Mouse (Mus musculus): ENCODE data around the gene Crtc3. TPM values are rescaled to one million over a fixed set of nuclear protein-coding genes. Genes with fewer than 3 reads are reported as not detected.
A peak's percentile ranks its signal among the peaks of the same experiment; 100 is the strongest.

Crtc3 gene
- polyA plus RNA-seq, 1 experiment = 27.9 TPM

- no peak for DNase-seq
- 93% methylated on average over 4 of the region's 4 CpGs for WGBS
- Histone ChIP-seq H3K4me1 (ENCODE audit: control insufficient read depth, insufficient read depth, low read length) (peaks cover 8% of the 10 kb centered on the region; the same call in 1 of the 2 replicates), H3K4me3 (replicated peaks; ENCODE audit: extremely low read depth, low read depth, low read length) (no peak overlapping the region)
- TF ChIP-seq POLR2A (IDR thresholded peaks at IDR 0.05; ENCODE audit: borderline replicate concordance, extremely low read depth, low read depth, low read length) (no peak), CTCF (IDR thresholded peaks at IDR 0.05; ENCODE audit: insufficient read depth, low read length) (no peak)
These were observed 27.6 kb downstream of the Crtc3 start for GRCm38 (mm10) chr7:80661082-80661481.

- Histone ChIP-seq H3K4me3 (replicated peaks; ENCODE audit: extremely low read depth, low read depth, low read length) (no peak overlapping the region), H3K4me1 (ENCODE audit: control insufficient read depth, insufficient read depth, low read length) (peaks cover 6% of the 10 kb centered on the region)
- WGBS = 65% methylated on average over 4 of the region's 4 CpGs
- DNase-seq = no peak
- TF ChIP-seq CTCF (IDR thresholded peaks at IDR 0.05; ENCODE audit: insufficient read depth, low read length) (no peak), POLR2A (IDR thresholded peaks at IDR 0.05; ENCODE audit: borderline replicate concordance, extremely low read depth, low read depth, low read length) (no peak)
These were observed 28.1 kb downstream of the Crtc3 start for GRCm38 (mm10) chr7:80660619-80661018.

- TF ChIP-seq CTCF (IDR thresholded peaks at IDR 0.05; ENCODE audit: insufficient read depth, low read length) (no peak), POLR2A (IDR thresholded peaks at IDR 0.05; ENCODE audit: borderline replicate concordance, extremely low read depth, low read depth, low read length) (no peak)
- Histone ChIP-seq H3K4me1 (ENCODE audit: control insufficient read depth, insufficient read depth, low read length) (peaks cover 5% of the 10 kb centered on the region), H3K4me3 (replicated peaks; ENCODE audit: extremely low read depth, low read depth, low read length) (no peak overlapping the region)
- 37% methylated on average over 8 of the region's 8 CpGs for WGBS
- no peak for DNase-seq
These were observed 30.8 kb downstream of the Crtc3 start for GRCm38 (mm10) chr7:80657896-80658295.

- TF ChIP-seq POLR2A (IDR thresholded peaks at IDR 0.05; ENCODE audit: borderline replicate concordance, extremely low read depth, low read depth, low read length) (no peak), CTCF (IDR thresholded peaks at IDR 0.05; ENCODE audit: insufficient read depth, low read length) (no peak)
- peaks cover 8% of the 10 kb centered on the region for H3K4me1 ChIP-seq (ENCODE audit: control insufficient read depth, insufficient read depth, low read length)
- no peak for DNase-seq
- WGBS = 60% methylated on average over 6 of the region's 6 CpGs
- no peak overlapping the region for H3K4me3 ChIP-seq (replicated peaks; ENCODE audit: extremely low read depth, low read depth, low read length)
These were observed 33.2 kb downstream of the Crtc3 start for GRCm38 (mm10) chr7:80655350-80656013.

- 65% methylated on average over 5 of the region's 5 CpGs for WGBS
- DNase-seq = no peak
- Histone ChIP-seq H3K4me3 (replicated peaks; ENCODE audit: extremely low read depth, low read depth, low read length) (no peak overlapping the region), H3K4me1 (ENCODE audit: control insufficient read depth, insufficient read depth, low read length) (peaks cover 8% of the 10 kb centered on the region)
- TF ChIP-seq POLR2A (IDR thresholded peaks at IDR 0.05; ENCODE audit: borderline replicate concordance, extremely low read depth, low read depth, low read length) (no peak), CTCF (IDR thresholded peaks at IDR 0.05; ENCODE audit: insufficient read depth, low read length) (no peak)
These were observed 33.8 kb downstream of the Crtc3 start for GRCm38 (mm10) chr7:80654926-80655325.

- no peak overlapping the region for H3K4me3 ChIP-seq (replicated peaks; ENCODE audit: extremely low read depth, low read depth, low read length)
- no peak for DNase-seq
- WGBS = 73% methylated on average over 7 of the region's 7 CpGs
- H3K4me1 ChIP-seq (ENCODE audit: control insufficient read depth, insufficient read depth, low read length) = peaks cover 8% of the 10 kb centered on the region
- TF ChIP-seq POLR2A (IDR thresholded peaks at IDR 0.05; ENCODE audit: borderline replicate concordance, extremely low read depth, low read depth, low read length) (no peak), CTCF (IDR thresholded peaks at IDR 0.05; ENCODE audit: insufficient read depth, low read length) (no peak)
These were observed 34.3 kb downstream of the Crtc3 start for GRCm38 (mm10) chr7:80654393-80654792.

- WGBS = 82% methylated on average over 7 of the region's 7 CpGs
- Histone ChIP-seq H3K4me1 (ENCODE audit: control insufficient read depth, insufficient read depth, low read length) (peaks cover 8% of the 10 kb centered on the region), H3K4me3 (replicated peaks; ENCODE audit: extremely low read depth, low read depth, low read length) (no peak overlapping the region)
- TF ChIP-seq CTCF (IDR thresholded peaks at IDR 0.05; ENCODE audit: insufficient read depth, low read length) = no peak
- TF ChIP-seq POLR2A (IDR thresholded peaks at IDR 0.05; ENCODE audit: borderline replicate concordance, extremely low read depth, low read depth, low read length) = no peak
- no peak for DNase-seq
These were observed 34.7 kb downstream of the Crtc3 start for GRCm38 (mm10) chr7:80653971-80654370.

- Histone ChIP-seq H3K4me1 (ENCODE audit: control insufficient read depth, insufficient read depth, low read length) (peaks cover 11% of the 10 kb centered on the region), H3K4me3 (replicated peaks; ENCODE audit: extremely low read depth, low read depth, low read length) (no peak overlapping the region)
- TF ChIP-seq POLR2A (IDR thresholded peaks at IDR 0.05; ENCODE audit: borderline replicate concordance, extremely low read depth, low read depth, low read length) (no peak), CTCF (IDR thresholded peaks at IDR 0.05; ENCODE audit: insufficient read depth, low read length) (no peak)
- DNase-seq = no peak
- WGBS = 69% methylated on average over 10 of the region's 10 CpGs
These were observed 35.6 kb downstream of the Crtc3 start for GRCm38 (mm10) chr7:80653077-80653476.

- WGBS = 35% methylated on average over 5 of the region's 5 CpGs
- TF ChIP-seq POLR2A (IDR thresholded peaks at IDR 0.05; ENCODE audit: borderline replicate concordance, extremely low read depth, low read depth, low read length) (no peak), CTCF (IDR thresholded peaks at IDR 0.05; ENCODE audit: insufficient read depth, low read length) (no peak)
- Histone ChIP-seq H3K4me3 (replicated peaks; ENCODE audit: extremely low read depth, low read depth, low read length) (no peak overlapping the region), H3K4me1 (ENCODE audit: control insufficient read depth, insufficient read depth, low read length) (peaks cover 17% of the 10 kb centered on the region)
- DNase-seq = no peak
These were observed 36.4 kb downstream of the Crtc3 start for GRCm38 (mm10) chr7:80652289-80652688.

GRCm38 (mm10) chr7:80647437-80647871, 41.2 kb downstream of the Crtc3 start:
- TF ChIP-seq CTCF (IDR thresholded peaks at IDR 0.05; ENCODE audit: insufficient read depth, low read length) (no peak), POLR2A (IDR thresholded peaks at IDR 0.05; ENCODE audit: borderline replicate concordance, extremely low read depth, low read depth, low read length) (no peak)
- Histone ChIP-seq H3K4me1 (ENCODE audit: control insufficient read depth, insufficient read depth, low read length) (peaks cover 15% of the 10 kb centered on the region), H3K4me3 (replicated peaks; ENCODE audit: extremely low read depth, low read depth, low read length) (peak overlapping the region; percentile 46)
- DNase-seq = no peak
- WGBS = 12% methylated on average over 7 of the region's 7 CpGs

Measured in lung, adult 2 months (tissue).